Mouse (Mus musculus) subcutaneous adipose tissue, adult 2 months (tissue): ENCODE measurements around the gene Tacr3. TPM values are rescaled to one million over a fixed set of nuclear protein-coding genes. Genes with fewer than 3 reads are reported as not detected.

Experiments
- polyA plus RNA-seq: library from polyadenylated mRNA; depleted of rRNA; stranded (reverse); fragments of >200 nt; gene quantifications from 2 replicates; pipeline ENCODE4 v1.2.3, GENCODE M21; 2012; ENCODE audit warnings: low replicate concordance; rRNA removed

Tacr3 gene
- 0.06 TPM in 1 of 2 replicates, not detected in the other for polyA plus RNA-seq

GRCm38 (mm10) chr3:134828875-134829530 is at the start of gene Tacr3:
Gene Tacr3 (plus strand): TSS chr3:134829007.

